Mouse (Mus musculus) adrenal gland, adult 2 months (tissue): ENCODE results near the gene Tex44. TPM values are rescaled to one million over a fixed set of nuclear protein-coding genes. Genes with fewer than 3 reads are reported as not detected.
A peak's percentile ranks its signal among the peaks of the same experiment; 100 is the strongest.

ENCODE experiments used
- DNase-seq: peaks from one replicate; pipeline ENCODE4 v3.0.0; 2021
- polyA plus RNA-seq: library from polyadenylated mRNA; depleted of rRNA; stranded (reverse); fragments of >200 nt; gene quantifications from 2 replicates; pipeline ENCODE4 v1.2.3, GENCODE M21; 2012; rRNA removed
- total RNA-seq, 2 experiments: library from RNA; stranded (reverse); gene quantifications; 2 replicates each; pipeline ENCODE4 v1.2.3; 2021

Gene Tex44
- total and polyA plus RNA-seq, 3 experiments, result not detected

- DNase-seq, result peak; percentile 23
Measured at GRCm38 (mm10) chr1:86447596-86448171, 21.6 kb downstream of the Tex44 start.

- DNase-seq, result peak; percentile 74
Measured at GRCm38 (mm10) chr1:86448272-86448671, 22.1 kb downstream of the Tex44 start.

- DNase-seq, result no peak
Measured at GRCm38 (mm10) chr1:86449966-86450365, 23.8 kb downstream of the Tex44 start.

GRCm38 (mm10) chr1:86452713-86453112 lies 26.6 kb downstream of the Tex44 start:
- no peak for DNase-seq

GRCm38 (mm10) chr1:86456892-86457581 lies 30.9 kb downstream of the Tex44 start:
- no peak for DNase-seq

- peak; percentile 31 for DNase-seq
Measured at GRCm38 (mm10) chr1:86459371-86459770, 33.2 kb downstream of the Tex44 start.

GRCm38 (mm10) chr1:86464223-86464874 lies 38.2 kb downstream of the Tex44 start:
- DNase-seq, result no peak

GRCm38 (mm10) chr1:86464875-86465224 lies 38.7 kb downstream of the Tex44 start:
- DNase-seq, result peak; percentile 50

GRCm38 (mm10) chr1:86467416-86467815 lies 41.3 kb downstream of the Tex44 start:
- DNase-seq, result no peak

GRCm38 (mm10) chr1:86469876-86470275 lies 43.7 kb downstream of the Tex44 start:
- no peak for DNase-seq

GRCm38 (mm10) chr1:86470519-86471181 lies 44.5 kb downstream of the Tex44 start:
- peak; percentile 91 for DNase-seq

GRCm38 (mm10) chr1:86471504-86471961 lies 45.4 kb downstream of the Tex44 start:
- peak; percentile 44 for DNase-seq

GRCm38 (mm10) chr1:86472197-86472952 lies 46.2 kb downstream of the Tex44 start:
- DNase-seq, result peak; percentile 87

GRCm38 (mm10) chr1:86473109-86473760 lies 47.1 kb downstream of the Tex44 start:
- no peak for DNase-seq

Other genes starting within 250 kb of the Tex44 start
- under 1 TPM; 0.21 to 0.26 TPM for gene B3gnt7, start 123.5 kb upstream of the Tex44 start, total RNA-seq
- gene B3gnt7, start 123.5 kb upstream of the Tex44 start, polyA plus RNA-seq, result 0.36 and 0.40 TPM in 2 replicates
- gene Ncl, start 66.9 kb upstream of the Tex44 start, total RNA-seq, result 100 to 1,000 TPM; 183 to 192 TPM
- gene Ncl, start 66.9 kb upstream of the Tex44 start, polyA plus RNA-seq, result 4.8 and 8.9 TPM in 2 replicates
- gene Nmur1, start 101 bp upstream of the Tex44 start, total RNA-seq, result not detected
- 0.17 and 0.18 TPM in 2 replicates for gene Nmur1, start 101 bp upstream of the Tex44 start, polyA plus RNA-seq
- gene Ptma, start 100.4 kb downstream of the Tex44 start, total RNA-seq, result 100 to 1,000 TPM; 538 to 582 TPM
- 728 and 947 TPM in 2 replicates for gene Ptma, start 100.4 kb downstream of the Tex44 start, polyA plus RNA-seq
- gene Pde6d, start 156.3 kb downstream of the Tex44 start, total RNA-seq, result 10 to 100 TPM; 29.3 to 39.5 TPM
- gene Pde6d, start 156.3 kb downstream of the Tex44 start, polyA plus RNA-seq, result 10.2 and 12.8 TPM in 2 replicates
- 10 to 100 TPM in 1 of 2 experiments, 1 to 10 TPM in 1; 9.8 to 10.2 TPM for gene Cops7b, start 156.6 kb downstream of the Tex44 start, total RNA-seq
- 15.8 and 18.0 TPM in 2 replicates for gene Cops7b, start 156.6 kb downstream of the Tex44 start, polyA plus RNA-seq
- under 1 TPM in 1 of 2 experiments, not detected in 1; 0.55 TPM for gene Nppc, start 244.2 kb downstream of the Tex44 start, total RNA-seq
- 0.44 and 0.45 TPM in 2 replicates for gene Nppc, start 244.2 kb downstream of the Tex44 start, polyA plus RNA-seq